Mouse (Mus musculus): Measurements from ENCODE around the gene Dennd4b.
"Not testable (repeated sequence)": the region's sequence is repeated elsewhere in the genome, so short reads cannot be mapped to it uniquely, and the experiment has no call there.

Gene Dennd4b

GRCm38 (mm10) chr3:90253174-90253573 lies 11.8 kb upstream of the Dennd4b start:
- DNase-seq (ENCODE audit: extremely low spot score, low spot score), result not testable (repeated sequence)

GRCm38 (mm10) chr3:90253653-90254418 lies 11.1 kb upstream of the Dennd4b start, which contains the start of gene Crtc2:
TSS of gene Crtc2 (plus strand) at chr3:90254163.
- DNase-seq (ENCODE audit: extremely low spot score, low spot score), result peak; percentile 92

GRCm38 (mm10) chr3:90254419-90255193 lies 10.4 kb upstream of the Dennd4b start:
- no peak for DNase-seq (ENCODE audit: extremely low spot score, low spot score)

- no peak for DNase-seq (ENCODE audit: extremely low spot score, low spot score)
Measured at GRCm38 (mm10) chr3:90255194-90255565, 9.8 kb upstream of the Dennd4b start.

GRCm38 (mm10) chr3:90255784-90256353 lies 9.1 kb upstream of the Dennd4b start:
- DNase-seq (ENCODE audit: extremely low spot score, low spot score), result no peak

- no peak for DNase-seq (ENCODE audit: extremely low spot score, low spot score)
Measured at GRCm38 (mm10) chr3:90256731-90257530, 8.1 kb upstream of the Dennd4b start.

- DNase-seq (ENCODE audit: extremely low spot score, low spot score), result no peak
Measured at GRCm38 (mm10) chr3:90258521-90258920, 6.5 kb upstream of the Dennd4b start.

- DNase-seq (ENCODE audit: extremely low spot score, low spot score), result no peak
Measured at GRCm38 (mm10) chr3:90263121-90263771, 1.7 kb upstream of the Dennd4b start.

GRCm38 (mm10) chr3:90264687-90265033 lies 325 bp upstream of the Dennd4b start:
- DNase-seq (ENCODE audit: extremely low spot score, low spot score), result no peak

- DNase-seq (ENCODE audit: extremely low spot score, low spot score), result no peak
Measured at GRCm38 (mm10) chr3:90265932-90266741, 1.2 kb downstream of the Dennd4b start.

- no peak for DNase-seq (ENCODE audit: extremely low spot score, low spot score)
Measured at GRCm38 (mm10) chr3:90266901-90267775, 2.2 kb downstream of the Dennd4b start.

GRCm38 (mm10) chr3:90268190-90268589 lies 3.2 kb downstream of the Dennd4b start:
- DNase-seq (ENCODE audit: extremely low spot score, low spot score), result no peak

GRCm38 (mm10) chr3:90268971-90269370 lies 4.0 kb downstream of the Dennd4b start:
- no peak for DNase-seq (ENCODE audit: extremely low spot score, low spot score)

- DNase-seq (ENCODE audit: extremely low spot score, low spot score), result no peak
Measured at GRCm38 (mm10) chr3:90270784-90271183, 5.8 kb downstream of the Dennd4b start.

- DNase-seq (ENCODE audit: extremely low spot score, low spot score), result no peak
Measured at GRCm38 (mm10) chr3:90272170-90272569, 7.2 kb downstream of the Dennd4b start.

GRCm38 (mm10) chr3:90273855-90274254 lies 8.9 kb downstream of the Dennd4b start:
- DNase-seq (ENCODE audit: extremely low spot score, low spot score), result no peak

- no peak for DNase-seq (ENCODE audit: extremely low spot score, low spot score)
Measured at GRCm38 (mm10) chr3:90275286-90275685, 10.3 kb downstream of the Dennd4b start.

GRCm38 (mm10) chr3:90276858-90277257 lies 11.9 kb downstream of the Dennd4b start:
- no peak for DNase-seq (ENCODE audit: extremely low spot score, low spot score)

- no peak for DNase-seq (ENCODE audit: extremely low spot score, low spot score)
Measured at GRCm38 (mm10) chr3:90277793-90278192, 12.8 kb downstream of the Dennd4b start.
